Mouse (Mus musculus) bone marrow macrophage, adult 2 months (primary cell): ENCODE data around the gene Herc2. TPM values are rescaled to one million over a fixed set of nuclear protein-coding genes. Genes with fewer than 3 reads are reported as not detected.
"Not testable (repeated sequence)": the region's sequence is repeated elsewhere in the genome, so short reads cannot be mapped to it uniquely, and the experiment has no call there.

Source experiments
- H3K27ac ChIP-seq: 2 replicates; pipeline ENCODE4 v1.5.1; 2012; ENCODE audit warnings: low read depth, low read length; ENCODE audit not compliant: insufficient read depth
- H3K4me1 ChIP-seq: 2 replicates; pipeline ENCODE4 v1.6.1; 2012; ENCODE audit warnings: low read length; ENCODE audit not compliant: control insufficient read depth, insufficient read depth
- H3K4me3 ChIP-seq: 2 replicates; pipeline ENCODE4 v1.5.1; 2012; ENCODE audit warnings: mild to moderate bottlenecking, low read length, moderate library complexity; ENCODE audit not compliant: insufficient read depth
- CTCF ChIP-seq: IDR thresholded peaks from 2 replicates; pipeline ENCODE4 v1.5.1; 2012; ENCODE audit warnings: low read depth, mild to moderate bottlenecking, low read length, moderate library complexity
- POLR2A ChIP-seq: IDR thresholded peaks from 2 replicates; pipeline ENCODE4 v1.6.1; 2012; ENCODE audit warnings: mild to moderate bottlenecking, low read depth, low read length, borderline replicate concordance
- polyA plus RNA-seq: library from polyadenylated mRNA; stranded (reverse); fragments of >200 nt; gene quantifications from 2 replicates; pipeline ENCODE4 v1.2.4, GENCODE M21; 2012; ENCODE audit not compliant: missing spikeins, insufficient read depth, insufficient read length

Gene Herc2
- polyA plus RNA-seq: 49.7 and 53.6 TPM in 2 replicates

GRCm38 (mm10) chr7:56049831-56050321, at the start of gene Herc2:
Gene Herc2 (plus strand): TSS chr7:56050196.
- Histone ChIP-seq H3K4me1 (peaks cover 15% of the 10 kb centered on the region), H3K27ac (peak within 1 kb of the TSS; percentile 68), H3K4me3 (peak within 1 kb of the TSS; percentile 83)
- TF ChIP-seq POLR2A (peak; percentile 58; the same call in 1 of the 2 replicates), CTCF (no peak)

GRCm38 (mm10) chr7:56010318-56011017, 39.5 kb upstream of the Herc2 start:
- TF ChIP-seq POLR2A: no peak
- TF ChIP-seq CTCF: no peak
- Histone ChIP-seq H3K4me1 (peaks cover 27% of the 10 kb centered on the region), H3K27ac (no peak overlapping the region), H3K4me3 (no peak overlapping the region)

- no peak for TF ChIP-seq POLR2A
- TF ChIP-seq CTCF: no peak
- H3K4me3 ChIP-seq: no peak overlapping the region
- no peak overlapping the region for H3K27ac ChIP-seq
- peaks cover 27% of the 10 kb centered on the region for H3K4me1 ChIP-seq
These were observed 39.0 kb upstream of the Herc2 start for GRCm38 (mm10) chr7:56011018-56011333.

GRCm38 (mm10) chr7:56013261-56014001, 36.6 kb upstream of the Herc2 start:
- Histone ChIP-seq H3K4me1 (peaks cover 27% of the 10 kb centered on the region), H3K4me3 (no peak overlapping the region), H3K27ac (no peak overlapping the region)
- TF ChIP-seq CTCF: no peak
- TF ChIP-seq POLR2A: no peak

- H3K4me3 ChIP-seq, H3K27ac ChIP-seq: not testable (repeated sequence)
- H3K4me1 ChIP-seq: peaks cover 24% of the 10 kb centered on the region
These were observed 35.8 kb upstream of the Herc2 start for GRCm38 (mm10) chr7:56014002-56014702.

GRCm38 (mm10) chr7:56015172-56015571, 34.8 kb upstream of the Herc2 start:
- Histone ChIP-seq H3K27ac (no peak overlapping the region), H3K4me3 (no peak overlapping the region), H3K4me1 (peaks cover 15% of the 10 kb centered on the region)
- TF ChIP-seq POLR2A: no peak
- TF ChIP-seq CTCF: no peak

GRCm38 (mm10) chr7:56015837-56016236, 34.2 kb upstream of the Herc2 start:
- Histone ChIP-seq H3K27ac (no peak overlapping the region), H3K4me1 (peaks cover 10% of the 10 kb centered on the region), H3K4me3 (no peak overlapping the region)
- no peak for TF ChIP-seq POLR2A
- no peak for TF ChIP-seq CTCF

GRCm38 (mm10) chr7:56017761-56018160, 32.2 kb upstream of the Herc2 start:
- Histone ChIP-seq H3K4me1 (peaks cover 10% of the 10 kb centered on the region), H3K4me3 (no peak overlapping the region), H3K27ac (no peak overlapping the region)
- TF ChIP-seq CTCF (no peak), POLR2A (no peak)

GRCm38 (mm10) chr7:56018446-56018971, 31.5 kb upstream of the Herc2 start:
- Histone ChIP-seq H3K27ac (no peak overlapping the region), H3K4me3 (peak overlapping the region; percentile 79), H3K4me1 (peaks cover 4% of the 10 kb centered on the region)
- TF ChIP-seq CTCF: no peak
- no peak for TF ChIP-seq POLR2A
